Mouse (Mus musculus) gastrocnemius, adult 8-10 months (tissue): ENCODE measurements around the gene Auts2. TPM values are rescaled to one million over a fixed set of nuclear protein-coding genes. Genes with fewer than 3 reads are reported as not detected.
A peak's percentile ranks its signal among the peaks of the same experiment; 100 is the strongest.

Source experiments
- DNase-seq, 2 experiments: peaks; one replicate each; pipeline ENCODE4 v3.0.0; 2022; ENCODE audit warnings: low spot score in 2 of 2
- total RNA-seq, 4 experiments: library from RNA; stranded (reverse); gene quantifications; 2 replicates each; pipeline ENCODE4 v1.2.4; 2022

Auts2 gene
- total RNA-seq, 4 experiments from 2014 or later, result 7.6 to 18.8 (median 12.4) TPM

DNA sequence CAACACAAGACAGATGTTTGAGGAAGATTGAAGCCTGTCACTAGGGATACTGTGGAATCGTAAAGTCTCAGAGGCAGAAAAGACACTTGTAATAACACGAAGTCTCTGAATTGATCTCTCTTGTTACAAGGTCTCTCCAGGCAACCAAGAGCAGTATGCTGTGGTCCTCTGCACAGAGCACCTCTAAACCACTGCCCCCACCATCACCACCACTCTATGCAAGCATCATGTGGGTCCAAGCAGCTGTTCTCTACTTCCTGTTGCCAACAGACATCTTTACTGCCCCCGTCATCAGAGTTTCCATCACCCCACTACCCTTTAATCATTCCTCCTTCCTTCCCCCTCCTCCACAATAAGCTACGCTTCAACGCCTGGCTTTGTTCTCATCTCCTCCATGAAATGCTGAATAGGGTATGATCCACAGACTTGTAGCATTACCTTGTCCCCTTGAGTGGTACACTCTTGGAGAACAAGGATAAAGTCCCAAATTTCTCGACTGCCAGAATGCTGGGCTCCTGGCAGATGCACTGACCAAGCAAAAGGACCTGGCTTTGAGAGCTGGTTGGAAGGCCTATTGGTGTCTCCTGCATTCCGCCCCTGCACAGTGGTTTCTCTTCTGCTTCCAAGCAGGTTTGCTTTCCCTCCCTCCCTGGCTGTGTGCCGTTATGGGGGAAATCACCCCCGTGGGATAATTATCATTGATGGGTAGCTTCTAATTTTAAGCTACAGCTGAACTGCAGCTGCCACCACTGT is 699.2 kb downstream of the Auts2 start:
- DNase-seq, result no peak

GRCm38 (mm10) chr5:131839657-131840315 is 703.4 kb downstream of the Auts2 start:
- no peak for DNase-seq

DNA sequence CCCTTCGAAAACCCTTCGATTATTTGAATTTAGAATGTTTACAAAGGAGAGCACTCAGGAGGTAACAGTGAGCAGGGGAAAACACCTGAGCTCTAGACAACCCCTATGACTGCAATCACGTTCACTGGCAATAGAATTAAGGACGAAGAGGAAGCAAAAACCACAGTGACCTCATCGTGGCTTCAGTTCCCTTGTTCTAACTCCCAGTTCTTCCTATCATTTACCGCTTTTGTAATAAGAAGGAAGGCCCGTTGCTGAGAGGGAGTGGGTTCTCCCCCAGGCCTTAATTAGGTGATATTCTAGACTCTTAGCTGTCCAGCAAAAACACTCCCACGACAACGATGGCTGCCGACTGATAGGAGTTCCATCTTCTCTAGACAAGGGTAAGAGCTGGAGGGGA is 704.1 kb downstream of the Auts2 start:
- DNase-seq, result no peak

DNA sequence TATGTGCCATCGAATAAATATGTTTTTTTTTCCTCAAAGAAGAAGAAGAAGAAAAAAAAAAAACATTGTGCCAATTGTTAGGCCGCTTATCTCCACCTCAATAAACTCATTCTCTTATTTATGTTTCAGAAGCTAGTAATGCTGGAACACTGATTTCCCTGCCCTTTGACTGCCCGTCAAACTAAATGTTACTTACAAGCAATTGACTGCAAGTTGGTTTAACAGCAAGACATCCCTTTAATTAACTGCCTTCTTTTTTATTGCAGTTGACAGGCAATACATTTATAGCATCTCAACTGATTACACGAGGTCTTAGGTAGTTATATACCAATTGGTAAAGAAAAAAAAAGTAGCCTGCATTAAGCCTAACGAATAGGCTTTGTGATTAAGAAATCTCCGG is 705.1 kb downstream of the Auts2 start:
- no peak for DNase-seq

- no peak for DNase-seq
These were observed 707.0 kb downstream of the Auts2 start for GRCm38 (mm10) chr5:131836014-131836735.

DNA sequence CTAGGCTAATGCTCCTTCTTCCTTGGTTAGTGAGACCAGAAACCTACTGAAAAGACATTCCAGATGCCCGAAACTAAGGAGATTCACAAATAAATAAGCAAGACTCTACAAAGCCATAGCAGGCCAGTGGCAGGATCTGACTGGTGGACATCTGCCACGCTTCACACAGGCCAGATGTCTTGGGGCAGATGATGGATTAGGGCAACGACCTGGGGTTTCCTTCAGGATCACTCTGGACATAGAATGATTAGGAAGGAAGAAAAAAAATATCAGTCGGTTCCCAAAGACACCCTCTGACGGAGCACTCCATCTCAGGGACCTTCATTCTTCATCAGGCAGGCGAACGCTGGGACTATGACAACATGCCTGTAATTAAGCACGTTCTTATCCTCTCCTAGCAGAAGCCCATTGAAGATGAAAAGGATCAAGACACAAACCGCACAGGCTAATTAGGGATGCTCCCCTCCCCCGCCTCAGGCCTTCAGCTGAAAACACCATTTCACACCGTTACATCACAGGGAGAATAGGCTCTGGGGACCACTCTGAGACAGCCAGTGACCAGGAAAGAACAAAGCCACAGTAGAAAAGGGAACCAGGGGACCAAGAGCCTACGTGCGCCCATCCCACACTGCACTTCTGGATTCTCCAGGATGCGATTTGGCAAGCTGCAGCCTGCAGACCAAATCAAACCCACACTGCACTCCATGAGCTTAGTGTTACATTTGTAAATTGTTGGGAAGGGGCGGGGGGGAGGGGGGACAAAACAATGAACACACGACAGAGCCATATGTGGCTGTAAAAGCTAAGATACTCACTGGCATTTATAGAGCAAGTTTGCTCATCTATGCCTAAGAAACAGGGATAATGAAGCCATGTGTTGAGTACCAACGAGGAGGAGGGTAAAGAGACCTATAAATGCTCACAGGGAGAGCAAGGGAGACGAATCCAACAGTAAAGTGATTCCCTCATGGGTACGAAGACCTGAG is 710.0 kb downstream of the Auts2 start:
- no peak for DNase-seq

DNA sequence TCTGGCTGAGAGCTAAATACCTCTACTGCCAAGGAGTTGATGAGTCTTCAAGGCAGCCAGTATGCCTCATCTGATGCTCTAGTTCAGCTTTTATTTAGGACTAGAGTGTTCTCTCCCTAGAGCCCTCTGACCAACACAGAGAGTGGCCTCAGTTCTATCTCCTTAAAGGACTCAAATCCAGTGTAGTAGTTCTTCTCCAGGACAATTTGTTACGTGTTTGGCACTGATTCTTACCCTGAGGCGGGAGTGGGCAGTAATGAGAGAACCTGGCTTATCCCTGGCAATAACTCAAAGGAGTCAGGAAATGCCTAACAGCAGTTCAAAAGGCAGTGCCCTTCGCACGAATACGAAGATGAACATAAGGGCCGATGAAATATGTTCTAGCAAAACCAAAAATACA is 713.0 kb downstream of the Auts2 start:
- DNase-seq, result no peak

- no peak for DNase-seq
These were observed 713.9 kb downstream of the Auts2 start for GRCm38 (mm10) chr5:131829248-131829647.

GRCm38 (mm10) chr5:131828607-131829006 is 714.5 kb downstream of the Auts2 start:
- DNase-seq, result no peak

GRCm38 (mm10) chr5:131826362-131827261 is 716.5 kb downstream of the Auts2 start:
- DNase-seq, result no peak

GRCm38 (mm10) chr5:131825421-131825820 is 717.7 kb downstream of the Auts2 start:
- DNase-seq, result no peak

DNA sequence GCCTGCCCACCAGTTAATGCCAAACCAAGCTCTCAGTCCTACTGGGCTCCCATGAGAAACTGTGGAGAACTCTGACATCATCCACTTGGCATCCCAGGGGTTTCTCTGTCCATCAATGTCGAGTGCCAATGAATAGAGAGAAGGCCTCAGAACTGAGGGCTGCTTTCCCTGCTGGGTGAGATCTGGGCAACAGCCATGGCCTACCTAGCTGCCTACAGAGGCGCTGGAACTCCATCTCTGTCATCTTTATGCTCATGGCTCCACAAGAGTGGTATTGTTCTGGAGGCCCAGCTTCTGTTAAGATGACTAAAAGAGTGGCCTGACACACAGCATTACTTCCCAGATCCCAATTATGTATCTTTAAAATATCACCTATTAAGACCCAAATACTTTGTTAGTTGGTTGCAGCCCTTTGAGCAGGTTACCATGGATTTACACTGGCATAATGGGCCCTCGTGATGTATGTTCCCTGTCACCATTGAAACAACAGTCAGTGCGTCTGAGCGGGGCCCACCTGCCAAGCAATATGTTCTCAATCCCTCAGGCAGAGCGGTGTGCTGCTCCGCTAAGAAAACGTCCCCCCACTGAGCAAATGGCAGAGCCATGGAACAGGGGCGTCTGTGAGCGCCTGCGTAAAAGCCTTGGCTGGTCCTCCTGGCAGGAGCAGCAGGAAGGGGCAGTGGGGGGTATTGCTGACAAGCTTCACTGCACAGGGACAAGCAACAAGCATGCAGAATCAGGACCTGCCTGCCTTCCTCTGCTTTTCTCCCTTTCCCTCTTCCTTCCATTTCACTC is 718.8 kb downstream of the Auts2 start:
- no peak for DNase-seq

- DNase-seq, result no peak
These were observed 721.7 kb downstream of the Auts2 start for GRCm38 (mm10) chr5:131821461-131821860.

DNA sequence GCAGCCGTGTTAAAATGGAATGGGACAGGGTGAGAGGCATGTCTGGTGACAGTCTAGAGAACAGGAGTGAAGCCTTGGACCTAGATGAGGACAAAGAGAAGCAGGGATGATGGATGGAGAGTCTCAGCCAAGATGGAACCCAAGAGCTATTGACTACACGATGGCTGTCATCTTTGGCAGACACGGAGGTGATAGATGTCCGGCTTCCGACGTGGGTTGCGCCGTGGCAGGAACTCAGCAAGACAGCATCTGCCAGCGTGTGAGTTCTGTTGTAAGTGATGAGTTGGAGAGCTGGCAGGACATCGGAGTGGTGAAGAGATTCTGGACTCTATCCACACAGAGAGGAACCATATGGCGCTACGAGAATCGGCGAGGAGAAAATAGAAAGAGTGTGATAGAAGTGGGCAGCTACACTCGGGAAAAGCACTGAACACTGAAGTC is 723.9 kb downstream of the Auts2 start:
- no peak for DNase-seq

DNA sequence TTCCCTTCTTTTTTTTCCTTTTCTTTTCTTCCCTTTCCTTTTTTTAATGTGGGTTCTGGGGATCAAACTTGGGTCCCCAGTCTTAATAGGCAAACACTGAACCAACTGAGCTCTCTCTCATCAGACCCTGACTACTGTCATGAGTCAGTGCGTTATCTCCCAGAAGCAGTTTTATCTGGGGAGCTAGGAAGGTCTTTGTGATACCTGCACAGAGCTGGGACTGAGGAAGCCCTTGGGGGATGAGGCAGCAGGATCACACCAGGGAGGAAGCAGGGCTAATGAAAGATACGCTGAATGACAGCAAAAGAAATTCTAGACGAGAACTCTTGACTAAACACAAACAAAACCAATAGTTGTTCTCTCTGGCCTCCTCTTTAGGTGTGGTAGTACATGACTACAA is 727.6 kb downstream of the Auts2 start:
- no peak for DNase-seq

DNA sequence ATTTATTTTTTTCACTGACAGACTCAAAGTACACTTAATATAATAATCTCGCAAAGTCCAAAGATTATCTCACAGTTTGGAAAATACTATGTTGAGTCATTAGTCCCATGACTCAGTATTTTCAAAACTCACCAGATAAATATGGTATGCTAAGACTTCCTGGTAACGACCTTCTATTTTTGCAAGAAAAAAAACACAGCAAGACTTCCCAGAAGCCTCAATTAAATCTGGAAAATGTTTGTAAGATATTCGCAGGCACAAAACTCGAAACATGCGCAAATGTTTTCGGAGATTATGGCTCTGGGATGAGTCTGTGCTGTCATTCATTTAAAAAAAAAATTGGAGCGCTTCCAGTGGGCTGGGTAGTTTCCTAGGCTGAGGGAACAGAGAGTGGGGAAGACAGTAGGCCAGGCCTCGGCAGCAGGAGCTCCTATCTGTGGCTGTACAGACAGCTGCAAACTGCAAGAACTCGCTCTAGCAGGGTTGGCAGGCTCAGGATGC is 728.6 kb downstream of the Auts2 start:
- peak; percentile 11 to 27 for DNase-seq

GRCm38 (mm10) chr5:131813952-131814502 is 729.1 kb downstream of the Auts2 start:
- DNase-seq, result no peak

- no peak for DNase-seq
These were observed 729.8 kb downstream of the Auts2 start for GRCm38 (mm10) chr5:131813331-131813781.
